Mouse (Mus musculus): ENCODE measurements at regions not wholly inside any gene's neighbourhood (a gene's known extent, or its start where the extent isn't known, plus 50 kb on each side); places are given as distances from the start of the nearest gene placed in this dataset.

- DNase-seq (ENCODE audit: low read depth in 1 of 2, low spot score in 2 of 2), result no peak
- no peaks in the 10 kb centered on the region for H3K4me1 ChIP-seq (ENCODE audit: control insufficient read depth, insufficient read depth, insufficient read length)
- no peaks in the 10 kb centered on the region for H3K27me3 ChIP-seq (ENCODE audit: control insufficient read depth, insufficient read depth, low read length)
- WGBS, result 81% methylated on average over 5 of the region's 5 CpGs
- no peak overlapping the region for H3K27ac ChIP-seq (ENCODE audit: insufficient read depth, low read length)
- H3K4me3 ChIP-seq (ENCODE audit: extremely low read depth, insufficient read depth, insufficient read length), result no peak overlapping the region
- TF ChIP-seq CTCF (IDR thresholded peaks at IDR 0.05; ENCODE audit: extremely low read depth, insufficient read depth, insufficient read length, insufficient replicate concordance) (no peak), POLR2A (IDR thresholded peaks at IDR 0.05; ENCODE audit: low read depth, low read length) (no peak)
- H3K36me3 ChIP-seq (ENCODE audit: control insufficient read depth, insufficient read depth, low read length), result no peaks in the 10 kb centered on the region
Observed at GRCm38 (mm10) chr4:9787795-9788365, 1086.4 kb upstream of the 2610301B20Rik start.

DNA sequence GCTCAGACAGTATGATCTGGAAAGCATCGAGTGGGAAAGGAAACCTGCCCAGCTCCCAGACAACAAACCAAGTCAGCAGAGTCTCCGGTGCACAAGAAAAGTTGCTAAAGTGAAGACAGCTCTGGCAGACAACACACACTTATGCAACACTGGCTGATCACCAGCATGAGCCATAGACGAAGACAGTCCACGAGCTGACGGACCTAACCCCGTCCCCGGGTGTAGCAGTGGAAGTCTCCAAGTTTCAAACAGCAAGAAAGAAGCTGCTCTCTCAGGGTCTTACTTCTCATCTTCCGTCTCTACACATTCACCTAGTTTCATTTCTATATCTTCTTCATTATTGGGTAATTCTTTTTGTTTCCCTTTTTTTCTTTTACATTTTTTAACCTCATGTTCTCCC is 1083.8 kb upstream of the 2610301B20Rik start:
- WGBS, result 82% methylated on average over 8 of the region's 8 CpGs

More for the DNA sequence above, 1083.8 kb upstream of the 2610301B20Rik start:
- Histone ChIP-seq H3K36me3 (ENCODE audit: control insufficient read depth, insufficient read depth, low read length) (no peaks in the 10 kb centered on the region), H3K4me1 (ENCODE audit: control insufficient read depth, insufficient read depth, insufficient read length) (no peaks in the 10 kb centered on the region), H3K27me3 (ENCODE audit: control insufficient read depth, insufficient read depth, low read length) (no peaks in the 10 kb centered on the region), H3K27ac (ENCODE audit: insufficient read depth, low read length) (no peak overlapping the region), H3K4me3 (ENCODE audit: extremely low read depth, insufficient read depth, insufficient read length) (no peak overlapping the region)
- TF ChIP-seq CTCF (IDR thresholded peaks at IDR 0.05; ENCODE audit: extremely low read depth, insufficient read depth, insufficient read length, insufficient replicate concordance) (no peak), POLR2A (IDR thresholded peaks at IDR 0.05; ENCODE audit: low read depth, low read length) (no peak)
- no peak for DNase-seq (ENCODE audit: low read depth in 1 of 2, low spot score in 2 of 2)

All from spleen, adult 2 months (tissue).